ENCODE assay signal across 19 mouse cellular contexts in genomic region chr1:160047481-160047931, GRCm38 (mm10). TPM values are rescaled to one million over a fixed set of nuclear protein-coding genes. Genes with fewer than 3 reads are reported as not detected.
DNase-seq lines count a peak whose midpoint lies in the region; ATAC-seq lines count a peak whose summit lies in the region.
"Had no signal": no experiment of that assay in that cellular context is flagged by ENCODE, and none has a peak within 500 bp of the region (broad histone marks: within the 10 kb centered on the region; RNA-seq: fewer than 3 reads in every experiment).

No protein-coding gene starts in this region.

- peaks cover 94% of the 10 kb centered on the region for H3K4me1 ChIP-seq in erythroblast, embryonic 14.5 days (ENCODE audit: control insufficient read depth)

- H3K27me3 ChIP-seq in erythroblast, embryonic 14.5 days (ENCODE audit: control insufficient read depth) = no peaks in the 10 kb centered on the region
- H3K27me3 ChIP-seq in splenic B cell, adult 2 months (ENCODE audit: control insufficient read depth, insufficient read depth, low read length, poor library complexity, severe bottlenecking) = no peaks in the 10 kb centered on the region
- H3K27me3 ChIP-seq: Patski had no signal

- peak; percentile 62 to 69 for DNase-seq in spleen, postnatal 36 days (ENCODE audit: low spot score in 2 of 2)
- no peak for DNase-seq in spleen, adult 12 weeks (ENCODE audit: low spot score)
- DNase-seq in splenic B cell, adult 2 months (ENCODE audit: low read depth, low spot score) = peak; percentile 92
- DNase-seq in cerebellum, adult 11-12 months = no peak
- DNase-seq in embryo, embryonic 11 days = no peak
- DNase-seq: gastrocnemius, postnatal 10 days; heart, postnatal 10 days; lung, postnatal 36 days; thymus, postnatal 4 days had no signal

- no peaks in the 10 kb centered on the region for H3K9me3 ChIP-seq in erythroblast, embryonic 14.5 days (ENCODE audit: control insufficient read depth, low read length)
- H3K9me3 ChIP-seq: heart, embryonic 10.5 days; hindbrain, embryonic 13.5 days; limb, embryonic 10.5 days had no signal

- peak overlapping the region; percentile 27 for H3K4me3 ChIP-seq in erythroblast, embryonic 14.5 days (replicated peaks)
- H3K4me3 ChIP-seq: heart, embryonic 10.5 days; hindbrain, embryonic 13.5 days; limb, embryonic 10.5 days; myocyte had no signal

- peaks cover 61% of the 10 kb centered on the region for H3K36me3 ChIP-seq in erythroblast, embryonic 14.5 days (ENCODE audit: control insufficient read depth)
- H3K36me3 ChIP-seq in splenic B cell, adult 2 months (ENCODE audit: control insufficient read depth, insufficient read depth, low read length, poor library complexity, severe bottlenecking) = no peaks in the 10 kb centered on the region; the same call in none of the 2 replicates
- H3K36me3 ChIP-seq: heart, embryonic 10.5 days; hindbrain, embryonic 13.5 days; limb, embryonic 10.5 days had no signal

- ATAC-seq in erythroblast, adult 5-6 weeks (replicated peaks; ENCODE audit: low FRiP score, poor library complexity, severe bottlenecking) = no peak
- peak; percentile 15 for ATAC-seq in inflammation-experienced regulatory T-cells, adult 6 months
- ATAC-seq: forebrain, embryonic 16.5 days; intestine, embryonic 16.5 days; Patski had no signal

RNA-seq across cellular contexts. Expression of gene 4930523C07Rik, which starts 3.3 kb away (rescaled TPM):
- 3.7 and 4.4 TPM in 2 replicates for polyA plus RNA-seq in erythroblast, embryonic 14.5 days (2012)
- 11.7 and 14.2 TPM in 2 replicates for total RNA-seq in erythroblast, adult 5-6 weeks (2015; ENCODE audit: low replicate concordance)
- total RNA-seq in erythroblast, adult 5-6 weeks (2017; ENCODE audit: low replicate concordance) = 30.2 and 31.4 TPM in 2 replicates
- polyA plus RNA-seq in inflammation-experienced regulatory T-cells, adult 6 months (2017; shearing (Covaris generic)) = 100 to 1,000 TPM; 146 to 245 (median 156) TPM

Comparison
In these comparisons a context has a peak if more than half of its experiments do, and no peak if none do; other contexts are left out.
1. DNase-seq: peak in spleen, postnatal 36 days (2 of 2) and splenic B cell, adult 2 months (single experiment); none in spleen, adult 12 weeks (single experiment), cerebellum, adult 11-12 months (single experiment) and embryo, embryonic 11 days (single experiment).
2. RNA of gene 4930523C07Rik, which starts 3.3 kb away (polyA plus RNA-seq): 146 to 245 TPM in inflammation-experienced regulatory T-cells, adult 6 months; 3.7 to 4.4 TPM in erythroblast, embryonic 14.5 days; every median in the first group is over 10 times any median in the second.